Comparison of ENCODE assay signal across 8 mouse cellular contexts in the genomic region with DNA sequence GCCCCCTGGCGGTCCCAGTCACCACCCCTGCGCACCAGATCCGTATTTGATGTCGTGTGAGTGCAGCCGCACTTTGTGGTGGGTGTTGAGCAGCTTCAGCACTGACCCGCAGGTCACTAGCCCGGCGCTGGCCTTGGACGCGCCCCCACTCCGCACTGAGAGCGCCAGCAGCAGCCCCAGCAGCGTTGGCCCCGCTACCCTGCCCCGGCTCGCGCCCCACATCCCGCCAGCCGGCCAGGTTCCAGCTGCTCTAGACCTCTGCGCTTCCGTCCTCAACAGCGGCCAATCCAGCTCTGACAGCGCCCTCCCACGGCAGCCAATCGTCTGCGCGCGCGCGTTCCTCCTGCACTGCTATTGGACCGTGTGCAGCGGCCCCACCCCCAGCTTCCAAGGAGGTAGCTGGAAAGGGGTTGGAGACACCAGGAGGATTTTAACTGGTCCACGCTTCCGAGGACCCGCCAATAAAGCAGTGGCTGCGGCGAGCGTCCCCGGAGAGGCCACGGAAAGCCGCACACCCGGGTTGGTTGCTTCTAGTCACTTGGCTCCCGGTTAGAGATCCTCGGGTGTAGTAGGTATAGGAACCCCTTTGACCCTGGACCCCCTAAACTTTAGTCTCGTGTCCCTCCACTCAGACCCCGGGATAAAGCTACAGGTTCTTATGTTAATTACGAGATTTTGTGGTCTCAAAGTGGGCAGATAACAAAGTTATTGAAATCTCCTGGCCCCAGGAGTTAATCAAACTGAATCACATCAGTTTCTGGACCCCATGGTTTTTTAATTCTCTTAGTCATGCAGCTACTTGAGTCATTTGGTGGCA. TPM values are rescaled to one million over a fixed set of nuclear protein-coding genes. Genes with fewer than 3 reads are reported as not detected.
DNase-seq lines count a peak whose midpoint lies in the region; ATAC-seq lines count a peak whose summit lies in the region.

A gene (minus strand): TSS at position 295 of the 817 bp plus-strand sequence.

- H3K4me3 ChIP-seq in megakaryocyte, embryonic 14.5 days (replicated peaks), result peak within 1 kb of the TSS; percentile 96

- H3K4me1 ChIP-seq in megakaryocyte, embryonic 14.5 days, result peaks cover 47% of the 10 kb centered on the region

- peaks cover 14% of the 10 kb centered on the region for H3K36me3 ChIP-seq in megakaryocyte, embryonic 14.5 days (replicated peaks; ENCODE audit: low read length)

- H3K9me3 ChIP-seq in megakaryocyte, embryonic 14.5 days, result no peaks in the 10 kb centered on the region

- peaks cover 2% of the 10 kb centered on the region for H3K27me3 ChIP-seq in megakaryocyte, embryonic 14.5 days (replicated peaks)

- ATAC-seq in common myeloid progenitor, adult 5-6 weeks (replicated peaks; ENCODE audit: low read depth, poor library complexity, severe bottlenecking), result peak; percentile 97

- peak; percentile 99 for DNase-seq in ZHBTc4 (ENCODE audit: low read depth, low spot score)
- peak; percentile 96 for DNase-seq in gastrocnemius, adult 8-10 months (ENCODE audit: low spot score in 2 of 2)
- peak; percentile 81 for DNase-seq in hindlimb bud, embryonic 11.5 days (ENCODE audit: extremely low spot score, low read depth, low spot score)
- peak; percentile 94 to 96 for DNase-seq in left cerebral cortex, adult 8-10 months (ENCODE audit: low spot score in 2 of 2)
- DNase-seq in right cerebral cortex, postnatal 10 days (ENCODE audit: low spot score in 2 of 2), result peak; percentile 98 to 99
- peak; percentile 93 for DNase-seq in urinary bladder, postnatal 25 days (ENCODE audit: low spot score)

RNA-seq across cellular contexts. Expression of the gene that starts here (rescaled TPM):
- total RNA-seq in common myeloid progenitor, adult 5-6 weeks (2017), result 47.0 and 52.7 TPM in 2 replicates
- total RNA-seq in gastrocnemius, adult 8-10 months (2022), result 1 to 10 TPM; 2.9 to 5.3 (median 3.7) TPM
- 10 to 100 TPM; 11.3 to 23.7 (median 17.9) TPM for total RNA-seq in left cerebral cortex, adult 8-10 months (2022)
- 250 and 345 TPM in 2 replicates for polyA plus RNA-seq in megakaryocyte, embryonic 14.5 days (2012; ENCODE audit: insufficient read depth, low replicate concordance)

Comparison
In these comparisons a context has a peak if more than half of its experiments do, and no peak if none do; other contexts are left out.
1. Peak in every context shown above with its lines: DNase-seq, ATAC-seq and H3K4me3 ChIP-seq.